Mouse (Mus musculus) lung, postnatal 14 days (tissue): Measurements from ENCODE around the gene Akap2.
"Not testable (repeated sequence)": the region's sequence is repeated elsewhere in the genome, so short reads cannot be mapped to it uniquely, and the experiment has no call there.

ENCODE experiments used
- DNase-seq: peaks from one replicate; pipeline ENCODE4 v3.0.0; 2021

Gene Akap2

GRCm38 (mm10) chr4:57879804-57880357, 162.4 kb downstream of the Akap2 start:
- DNase-seq: peak; percentile 89

DNA sequence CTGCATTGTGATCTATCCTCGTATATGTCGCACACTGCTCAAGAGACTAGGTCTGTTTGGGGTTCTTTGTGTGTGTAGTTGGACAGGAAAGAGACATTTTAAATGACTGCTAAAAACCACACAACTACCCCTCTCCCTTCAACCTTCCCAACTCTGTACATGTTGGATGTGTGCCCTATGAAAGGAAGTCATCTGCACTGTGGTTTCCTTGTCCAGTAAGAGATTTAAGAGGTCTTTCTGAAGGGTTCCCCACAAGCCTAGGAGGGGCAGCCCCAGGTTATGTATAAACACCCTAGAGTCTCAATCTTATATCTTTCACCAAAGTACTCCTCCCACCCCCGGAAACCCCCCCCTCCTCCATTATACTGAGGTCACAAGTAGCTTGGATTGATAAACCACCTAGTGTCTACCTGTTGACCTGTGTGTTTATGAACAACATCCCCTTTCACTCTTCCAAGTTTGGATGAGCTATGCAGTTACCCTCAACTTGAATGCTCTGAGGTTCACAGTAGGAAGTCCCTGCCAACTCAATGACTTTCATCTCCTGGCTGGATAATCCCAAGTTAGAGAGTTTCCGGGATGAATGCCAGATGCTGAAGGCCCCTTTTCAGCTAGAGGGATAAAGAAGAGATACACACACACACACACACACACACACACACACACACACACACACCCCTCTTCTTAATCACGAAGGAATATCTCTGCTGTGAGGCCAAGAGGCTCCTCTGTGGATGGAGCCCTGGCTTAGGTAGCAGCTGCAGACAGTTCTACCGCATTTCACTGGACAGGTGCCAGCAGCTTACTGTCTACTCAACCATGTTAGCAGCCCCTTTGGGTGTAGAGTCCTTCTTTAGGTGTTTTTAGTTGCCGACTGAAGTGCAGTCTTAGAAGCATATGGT, 166.3 kb downstream of the Akap2 start:
- DNase-seq: no peak

DNA sequence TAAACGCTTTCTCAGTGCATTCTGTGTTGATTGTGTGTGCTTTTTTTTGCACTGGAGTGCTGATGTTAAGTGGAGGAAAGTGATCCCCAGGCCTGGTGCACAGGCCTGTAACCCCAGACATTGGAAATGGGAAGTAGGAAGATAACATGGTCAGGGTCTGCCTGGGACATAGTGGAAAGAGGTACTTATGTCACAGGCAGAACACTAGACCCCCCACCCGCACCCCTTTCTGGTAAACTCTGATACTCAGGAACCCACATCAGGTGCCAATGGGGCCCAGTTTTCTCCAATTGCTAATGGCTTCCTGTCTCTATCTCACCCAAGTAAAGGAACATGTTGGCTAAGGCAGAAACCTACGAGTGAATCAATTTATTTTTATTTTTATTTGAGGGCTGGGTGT, 167.1 kb downstream of the Akap2 start:
- DNase-seq: no peak

GRCm38 (mm10) chr4:57885186-57885585, 167.7 kb downstream of the Akap2 start:
- DNase-seq: no peak

GRCm38 (mm10) chr4:57886066-57886887, 168.8 kb downstream of the Akap2 start:
- DNase-seq: peak; percentile 58

DNA sequence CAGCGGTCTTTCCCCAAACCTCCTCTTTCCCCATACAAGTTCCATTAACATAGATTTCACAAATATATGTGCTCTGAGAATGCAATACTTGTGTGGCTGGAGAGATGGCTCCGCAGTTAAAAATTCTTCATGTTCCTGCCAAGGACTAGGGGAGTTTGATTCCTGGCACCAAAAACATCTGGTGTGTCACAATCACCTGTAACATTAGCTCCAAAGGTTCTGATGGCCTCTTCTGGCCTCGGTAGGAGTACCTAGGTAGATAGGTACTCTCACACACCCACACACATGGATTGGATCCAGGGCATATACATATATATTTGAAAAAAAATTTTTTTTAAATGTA, 169.4 kb downstream of the Akap2 start:
- DNase-seq: no peak

- no peak for DNase-seq
Observed at GRCm38 (mm10) chr4:57888246-57888645, 170.8 kb downstream of the Akap2 start.

GRCm38 (mm10) chr4:57888978-57889377, 171.5 kb downstream of the Akap2 start:
- DNase-seq: not testable (repeated sequence)

GRCm38 (mm10) chr4:57889773-57890172, 172.3 kb downstream of the Akap2 start:
- no peak for DNase-seq

GRCm38 (mm10) chr4:57892001-57892586, 174.6 kb downstream of the Akap2 start:
- DNase-seq: no peak

DNA sequence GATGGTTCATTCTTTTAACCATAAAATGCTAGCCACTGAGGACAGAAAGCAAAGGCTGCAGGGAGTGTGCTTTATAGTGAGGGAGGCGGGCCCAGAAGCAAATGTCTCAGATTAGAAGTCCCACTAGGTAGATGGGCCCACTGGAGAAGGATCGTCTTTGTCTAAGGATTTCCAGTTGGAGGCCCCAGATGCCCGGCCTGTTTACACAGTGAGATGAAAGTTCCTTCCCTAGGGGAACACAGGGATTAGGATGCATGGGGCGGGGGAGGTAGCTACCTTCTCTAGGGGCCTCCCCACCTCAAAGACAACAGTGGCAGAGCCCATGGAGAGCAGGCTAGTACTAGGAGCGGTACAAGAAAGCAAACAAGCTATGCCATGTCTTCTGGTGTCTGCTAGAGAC, 177.7 kb downstream of the Akap2 start:
- DNase-seq: no peak

DNA sequence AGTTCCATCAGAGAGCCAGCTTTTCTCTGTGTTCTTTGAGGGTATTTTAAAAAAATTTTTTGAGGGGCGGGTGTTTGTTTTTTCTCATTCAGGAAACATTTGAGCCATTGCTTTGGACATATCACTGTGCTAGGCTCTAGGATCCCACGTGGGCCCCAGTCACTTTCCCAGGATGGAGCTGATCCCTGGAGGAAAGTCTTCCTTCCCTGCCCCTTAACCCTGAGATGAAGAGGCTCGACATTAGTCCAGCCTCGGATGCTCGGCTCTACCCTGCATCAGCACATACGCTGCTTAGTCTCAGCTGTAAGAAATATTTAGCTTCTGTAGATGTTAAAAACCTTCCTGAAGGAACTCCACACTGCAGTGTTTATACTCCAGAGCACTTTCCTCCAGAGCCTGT, 178.4 kb downstream of the Akap2 start:
- no peak for DNase-seq

GRCm38 (mm10) chr4:57896631-57897030, 179.2 kb downstream of the Akap2 start:
- DNase-seq: no peak

DNA sequence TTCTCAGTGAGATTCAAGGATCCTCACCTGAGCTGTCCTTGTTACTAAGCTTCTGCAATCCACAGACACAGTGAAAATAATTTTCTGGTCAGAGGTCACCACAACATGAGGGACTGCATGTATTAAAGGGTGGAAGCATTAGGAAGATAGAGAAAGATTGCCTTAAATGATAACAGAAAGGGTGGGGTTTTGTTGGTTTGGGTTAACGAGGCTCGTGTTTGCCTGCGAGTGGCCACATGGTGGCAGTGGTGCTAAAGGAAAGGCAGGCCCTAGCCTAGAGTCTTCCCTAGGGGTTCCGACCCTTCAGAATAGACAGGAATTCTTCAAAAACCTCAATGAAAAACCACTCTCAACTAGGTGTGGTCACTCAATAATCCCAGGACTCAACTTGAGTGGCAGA, 183.8 kb downstream of the Akap2 start:
- DNase-seq: peak; percentile 63

DNA sequence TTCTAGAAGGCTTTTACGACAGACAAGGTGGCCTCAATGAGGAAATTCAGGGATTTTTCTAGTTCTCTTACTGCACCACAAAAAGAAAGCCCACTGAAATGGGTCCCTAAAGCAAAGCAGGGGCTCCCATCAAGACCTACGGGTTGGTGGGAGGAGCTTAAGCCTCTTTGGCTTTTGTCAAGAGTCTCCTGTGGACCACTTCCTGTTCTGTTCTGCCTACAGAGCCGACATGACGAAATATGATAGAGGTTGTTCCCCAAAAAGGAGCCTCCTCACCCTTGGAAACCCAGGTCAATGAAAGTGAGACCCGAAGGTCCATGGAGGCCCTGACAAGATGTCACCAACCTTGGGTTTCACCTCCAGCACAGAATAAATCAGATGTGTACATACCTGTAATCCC, 185.2 kb downstream of the Akap2 start:
- no peak for DNase-seq

- peak; percentile 79 for DNase-seq
Observed at GRCm38 (mm10) chr4:57904211-57904610, 186.8 kb downstream of the Akap2 start.

- DNase-seq: no peak
Observed at GRCm38 (mm10) chr4:57904638-57905037, 187.2 kb downstream of the Akap2 start.

GRCm38 (mm10) chr4:57906708-57907107, 189.3 kb downstream of the Akap2 start:
- no peak for DNase-seq

DNA sequence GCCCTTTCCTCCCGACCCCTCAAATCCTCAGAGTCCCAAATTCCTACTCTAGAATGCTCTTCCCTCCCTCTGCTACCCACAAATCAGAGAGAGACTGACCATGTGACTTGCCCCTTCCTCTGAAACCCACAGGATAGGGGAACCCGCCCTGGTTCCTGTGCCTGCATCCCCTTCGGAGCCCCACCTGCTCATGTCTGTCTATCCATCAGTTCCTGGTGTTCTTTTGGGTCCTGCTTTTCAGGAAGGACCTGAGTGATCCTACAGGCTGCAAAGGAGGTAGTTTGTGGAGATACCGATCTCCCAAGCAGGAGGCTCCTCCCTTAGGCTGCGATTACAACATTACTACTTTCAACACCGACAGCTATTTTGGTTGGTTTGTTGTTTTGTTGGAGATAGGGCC, 191.4 kb downstream of the Akap2 start:
- DNase-seq: no peak

- DNase-seq: no peak
Observed at GRCm38 (mm10) chr4:57913021-57913420, 195.6 kb downstream of the Akap2 start.

GRCm38 (mm10) chr4:57914193-57915190, 197.0 kb downstream of the Akap2 start:
- DNase-seq: no peak
